Mouse (Mus musculus) heart, embryonic 15.5 days (tissue): ENCODE results near the gene Olfm2. TPM values are rescaled to one million over a fixed set of nuclear protein-coding genes. Genes with fewer than 3 reads are reported as not detected.

Experiments
- polyA plus RNA-seq: library from polyadenylated mRNA; unstranded; fragments of >200 nt; fragmentation: Nextera tagmentation; extraction: Ambion mirVana; gene quantifications from 2 replicates; pipeline ENCODE4 v1.2.1, GENCODE M21; 2015

Gene Olfm2
- polyA plus RNA-seq, 1 experiment from 2014 or later: 1.00 TPM

Other genes starting within 250 kb of the Olfm2 start
- 42.6 and 46.3 TPM in 2 replicates for gene Zfp266, start 224.9 kb downstream of the Olfm2 start, polyA plus RNA-seq
- 9.4 and 10.9 TPM in 2 replicates for gene Zfp846, start 165.1 kb downstream of the Olfm2 start, polyA plus RNA-seq
- 295 and 378 TPM in 2 replicates for gene Ubl5, start 103.5 kb downstream of the Olfm2 start, polyA plus RNA-seq
- 13.4 and 17.8 TPM in 2 replicates for gene Fbxl12, start 101.6 kb downstream of the Olfm2 start, polyA plus RNA-seq
- gene Pin1, start 94.3 kb downstream of the Olfm2 start, polyA plus RNA-seq: 40.2 and 43.1 TPM in 2 replicates
- 1.1 and 3.2 TPM in 2 replicates for gene Col5a3, start 68.7 kb upstream of the Olfm2 start, polyA plus RNA-seq
- gene Rdh8, start 72.2 kb upstream of the Olfm2 start, polyA plus RNA-seq: not detected in 2 replicates
- 7.1 and 13.4 TPM in 2 replicates for gene A230050P20Rik, start 122.3 kb upstream of the Olfm2 start, polyA plus RNA-seq
- 2.0 and 3.3 TPM in 2 replicates for gene Angptl6, start 133.4 kb upstream of the Olfm2 start, polyA plus RNA-seq
- 31.1 and 40.4 TPM in 2 replicates for gene Ppan, start 141.8 kb upstream of the Olfm2 start, polyA plus RNA-seq
- 183 and 207 TPM in 2 replicates for gene Eif3g, start 152.3 kb upstream of the Olfm2 start, polyA plus RNA-seq
- gene Dnmt1, start 213.5 kb upstream of the Olfm2 start, polyA plus RNA-seq: 41.7 and 61.2 TPM in 2 replicates
- gene S1pr2, start 230.4 kb upstream of the Olfm2 start, polyA plus RNA-seq: 16.9 and 26.6 TPM in 2 replicates